11 mouse cellular contexts compared by ENCODE assay signal in the genomic region with DNA sequence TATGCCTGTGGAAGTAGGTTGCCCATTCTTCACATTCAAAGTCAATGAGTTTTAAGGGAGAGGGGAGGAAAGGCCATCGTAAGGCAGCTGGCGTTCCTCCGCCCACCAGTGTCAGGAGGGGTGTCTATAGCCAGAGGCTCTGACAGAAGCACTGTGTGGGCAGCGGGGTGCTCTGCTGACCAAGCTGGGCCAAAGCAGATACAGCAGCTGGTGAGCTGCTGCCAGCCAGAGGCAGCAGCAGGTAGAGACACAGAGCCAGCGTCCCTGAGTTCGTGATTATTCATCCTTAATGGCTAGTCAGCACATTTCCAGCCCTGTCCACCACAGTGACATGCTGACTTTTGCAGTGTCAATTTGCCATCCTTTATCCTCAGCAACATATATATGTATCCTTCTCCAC.
"Had no signal": no experiment of that assay in that cellular context is flagged by ENCODE, and none has a peak within 500 bp of the region (broad histone marks: within the 10 kb centered on the region; RNA-seq: fewer than 3 reads in every experiment).

No protein-coding gene starts in this region.

- H3K9me3 ChIP-seq: limb, embryonic 15.5 days; liver, embryonic 12.5 days; midbrain, embryonic 10.5 days had no signal

- H3K4me3 ChIP-seq: left cerebral cortex, adult 2 months; limb, embryonic 15.5 days; liver, embryonic 12.5 days; midbrain, embryonic 10.5 days had no signal

- H3K27me3 ChIP-seq: limb, embryonic 15.5 days; liver, embryonic 12.5 days had no signal

- H3K36me3 ChIP-seq: limb, embryonic 15.5 days; liver, embryonic 12.5 days; midbrain, embryonic 10.5 days had no signal

- H3K27ac ChIP-seq: left cerebral cortex, adult 2 months; limb, embryonic 15.5 days; liver, embryonic 12.5 days; midbrain, embryonic 10.5 days; stomach, postnatal 0 days had no signal

- ATAC-seq: liver, embryonic 12.5 days had no signal

- H3K4me1 ChIP-seq: limb, embryonic 15.5 days; liver, embryonic 12.5 days had no signal

- H3K9ac ChIP-seq: limb, embryonic 15.5 days; liver, embryonic 12.5 days; lung, embryonic 14.5 days had no signal

- H3K4me2 ChIP-seq: limb, embryonic 15.5 days; liver, embryonic 12.5 days; lung, embryonic 14.5 days had no signal

- DNase-seq: kidney, postnatal 10 days; kidney, postnatal 4 days; lung, embryonic 14.5 days; lung, postnatal 10 days; lung, postnatal 4 days; thymus, postnatal 4 days had no signal
